Mouse (Mus musculus): ENCODE data around the gene Dock10.

The Dock10 gene

DNA sequence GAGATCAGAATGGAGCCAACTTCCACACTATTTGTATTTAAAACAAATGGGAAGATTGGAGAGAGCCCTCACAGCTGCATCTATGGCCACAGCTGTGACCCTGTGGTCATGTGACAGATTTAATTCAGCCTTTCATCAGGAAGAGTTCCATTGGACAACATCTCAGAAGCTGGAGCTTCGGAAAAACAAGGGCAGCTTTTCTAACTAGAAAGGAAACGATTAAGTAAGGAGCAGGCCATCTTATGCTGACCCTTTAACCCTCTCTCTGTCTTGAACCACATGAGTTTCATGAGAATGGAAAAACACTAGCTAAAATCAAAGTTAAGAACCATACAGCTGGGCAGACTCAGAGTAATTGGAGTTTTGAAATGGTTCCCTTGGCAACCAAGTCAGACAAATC lies 101.9 kb downstream of the Dock10 start:
- no peak for ATAC-seq (ENCODE audit: low TSS enrichment)

DNA sequence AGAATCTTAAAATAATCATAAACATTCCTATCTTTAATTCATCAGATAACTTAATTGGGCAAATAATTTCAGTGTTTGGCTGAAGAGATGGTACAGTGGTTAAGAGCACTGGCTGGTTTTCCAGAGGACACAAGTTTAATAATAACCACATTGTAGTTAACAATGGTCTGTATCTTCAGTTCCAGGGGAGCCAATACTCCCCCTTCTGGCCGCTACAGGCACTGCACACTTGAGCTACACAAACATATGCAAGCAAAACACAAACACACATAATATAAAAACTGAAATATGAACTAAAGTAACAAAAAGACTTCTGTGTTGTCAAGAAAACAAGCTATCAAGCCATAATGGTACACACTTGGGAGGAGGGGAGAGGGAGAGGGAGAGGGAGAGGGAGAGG lies 102.5 kb downstream of the Dock10 start:
- no peak for ATAC-seq (ENCODE audit: low TSS enrichment)

DNA sequence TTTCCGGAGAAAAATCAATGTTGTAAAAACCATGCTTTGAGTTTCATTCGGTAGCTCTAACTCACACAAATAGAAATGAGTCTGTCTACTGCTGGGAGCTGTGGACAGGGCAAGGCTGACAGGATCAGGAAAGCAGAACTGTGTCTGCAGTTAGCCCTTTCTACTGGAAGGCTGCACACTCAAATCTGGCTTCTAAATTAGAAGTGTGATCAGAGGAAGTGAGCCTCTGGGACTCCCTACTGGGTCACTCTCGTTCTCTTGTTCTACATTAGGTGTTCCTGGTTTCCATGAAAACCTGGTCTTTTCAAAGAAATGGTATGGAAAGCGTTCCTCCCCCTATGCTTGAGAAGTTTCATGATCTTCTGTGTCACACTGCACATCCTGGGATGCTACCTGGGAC lies 103.1 kb downstream of the Dock10 start:
- no peak for ATAC-seq (ENCODE audit: low TSS enrichment)

DNA sequence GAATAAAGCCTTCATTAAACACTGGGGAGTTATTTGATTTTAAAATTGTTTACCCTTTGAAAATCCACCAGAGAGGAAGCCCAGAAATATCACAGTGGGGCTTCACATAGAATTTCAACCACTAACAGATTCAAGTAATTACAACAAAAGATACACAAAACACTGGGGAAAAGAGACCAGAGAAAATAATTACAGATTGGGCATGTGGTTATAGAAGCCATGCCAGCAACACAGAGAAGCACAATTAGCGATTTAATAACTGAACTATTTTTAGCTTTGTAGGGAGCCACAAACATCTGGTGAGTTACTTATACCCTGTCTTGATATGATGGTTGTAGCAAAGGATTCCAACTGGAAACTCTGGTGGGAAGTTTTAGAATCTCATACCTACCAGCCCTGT lies 104.2 kb downstream of the Dock10 start:
- ATAC-seq (ENCODE audit: low TSS enrichment), result no peak

DNA sequence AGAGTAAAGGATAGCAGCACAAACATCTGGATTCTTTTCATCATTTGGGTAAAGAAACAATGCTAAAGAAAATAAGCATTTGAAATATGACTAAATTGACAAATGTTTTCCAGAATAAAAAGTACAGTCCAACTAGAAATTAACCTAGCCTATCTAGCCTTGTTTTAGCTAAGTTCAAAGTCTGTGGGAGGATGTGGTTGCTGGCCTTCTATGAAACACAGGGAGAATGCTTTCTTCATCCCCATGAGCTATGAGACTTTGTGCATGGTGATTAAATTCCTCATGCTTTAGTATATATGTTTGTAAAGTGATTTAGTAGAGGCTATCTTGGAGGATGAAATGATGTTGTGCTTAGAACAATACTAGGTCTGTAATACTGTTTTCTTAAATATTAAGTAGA lies 105.5 kb downstream of the Dock10 start:
- no peak for ATAC-seq (ENCODE audit: low TSS enrichment)

DNA sequence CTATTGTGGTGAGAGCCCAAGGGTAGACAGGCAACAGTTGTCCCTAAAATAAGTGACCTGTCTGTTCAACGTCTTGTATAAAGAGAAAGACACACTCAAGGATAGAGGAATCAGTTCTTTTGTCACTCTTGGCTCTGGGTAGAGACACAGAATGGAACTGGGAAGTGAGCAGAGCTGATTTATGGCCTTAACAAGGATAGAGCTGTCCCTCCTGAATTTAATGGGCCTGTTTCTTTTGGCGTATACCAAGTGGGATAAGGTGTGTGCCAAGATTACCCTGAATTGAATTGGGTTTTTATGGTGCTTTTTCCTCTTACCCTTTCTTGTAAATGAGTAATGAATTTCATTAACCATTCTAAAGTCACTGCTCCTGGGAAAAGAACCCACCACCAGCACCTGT lies 106.2 kb downstream of the Dock10 start:
- ATAC-seq (ENCODE audit: low TSS enrichment), result no peak

DNA sequence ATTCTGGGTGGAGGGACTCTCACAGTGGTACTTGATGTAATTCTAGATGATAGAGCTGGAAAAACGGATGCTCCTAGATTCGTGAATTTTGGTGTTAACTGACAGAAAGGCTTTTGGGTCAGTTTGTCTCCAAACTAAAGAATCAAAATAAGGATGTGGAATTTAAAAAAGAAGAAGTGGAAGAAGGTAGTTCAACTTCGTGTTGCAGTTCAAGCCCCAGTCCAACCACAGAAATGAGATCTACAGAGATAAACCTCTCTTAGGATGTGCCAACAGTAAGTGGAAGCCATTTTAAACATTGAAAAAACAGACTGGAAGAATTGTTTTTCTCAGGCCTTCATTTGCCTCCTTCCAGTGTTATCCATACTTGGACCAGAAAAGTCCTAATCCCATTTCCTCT lies 111.7 kb downstream of the Dock10 start:
- ATAC-seq (ENCODE audit: low TSS enrichment), result no peak

DNA sequence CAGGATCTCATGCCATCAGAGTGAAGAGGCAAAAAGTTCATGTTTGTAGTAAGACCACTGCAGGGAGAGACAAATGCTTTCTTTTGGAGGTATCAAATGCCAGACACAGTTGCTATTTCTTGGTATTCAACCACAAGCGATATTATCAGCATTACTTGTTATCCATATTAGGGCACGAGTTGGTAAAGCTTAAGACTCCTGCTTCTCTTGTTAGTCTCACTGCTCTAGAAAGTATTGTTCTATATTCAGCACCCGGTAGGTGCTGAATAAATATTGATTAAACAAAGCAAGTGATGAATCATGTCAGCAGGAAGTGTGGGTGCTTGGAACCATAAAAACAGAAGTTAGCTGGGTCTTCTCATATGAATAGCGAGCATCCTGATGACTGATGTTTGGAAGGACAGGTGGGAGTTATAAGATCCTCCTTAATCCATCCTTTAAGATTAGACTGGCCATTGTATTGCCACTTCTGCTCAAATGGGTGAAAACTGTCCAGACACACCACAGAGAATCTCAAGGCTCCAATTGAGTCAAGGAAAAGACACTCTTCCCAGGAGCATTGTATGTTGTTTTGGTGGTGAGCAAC lies 114.4 kb downstream of the Dock10 start:
- no peak for ATAC-seq (ENCODE audit: low TSS enrichment)

DNA sequence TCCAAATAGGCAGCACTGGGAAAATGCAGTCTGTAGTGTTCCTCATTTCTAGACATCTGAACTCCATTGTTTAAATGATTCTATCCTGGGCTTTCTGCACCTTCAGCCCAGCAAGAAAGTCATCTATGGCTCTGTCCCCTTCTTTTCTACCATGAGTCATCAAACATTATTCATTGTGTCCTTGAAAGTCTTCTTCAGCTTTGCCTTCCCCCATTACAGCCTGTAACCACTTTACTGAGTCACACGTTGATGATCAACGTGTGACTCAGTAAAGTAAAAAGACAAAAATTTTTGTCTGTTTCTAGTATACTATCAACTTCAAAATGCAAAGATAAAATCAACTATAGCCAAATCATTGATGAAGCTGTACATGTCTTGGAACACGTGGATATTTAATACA lies 116.5 kb downstream of the Dock10 start:
- ATAC-seq (ENCODE audit: low TSS enrichment), result peak; percentile 50; the same call in 1 of the 2 replicates

DNA sequence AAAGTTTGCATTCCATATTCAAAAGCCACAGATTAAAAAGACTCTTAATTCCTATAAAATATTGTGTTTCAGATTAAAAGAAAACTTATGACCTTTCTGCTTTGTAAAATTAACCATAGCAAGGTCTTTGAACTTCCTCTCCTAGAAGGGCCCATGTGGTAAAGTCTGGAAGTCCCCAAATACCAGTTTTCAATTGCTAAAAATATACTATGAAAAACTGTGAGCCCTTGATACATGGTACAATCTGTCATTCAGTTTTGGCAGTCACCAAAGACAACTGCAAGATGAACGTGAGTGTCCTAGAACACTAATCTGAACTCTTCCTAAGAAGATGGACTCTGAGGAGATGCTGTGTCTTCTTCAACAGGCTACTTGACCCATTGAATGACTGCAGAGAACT lies 117.0 kb downstream of the Dock10 start:
- ATAC-seq (ENCODE audit: low TSS enrichment), result no peak

DNA sequence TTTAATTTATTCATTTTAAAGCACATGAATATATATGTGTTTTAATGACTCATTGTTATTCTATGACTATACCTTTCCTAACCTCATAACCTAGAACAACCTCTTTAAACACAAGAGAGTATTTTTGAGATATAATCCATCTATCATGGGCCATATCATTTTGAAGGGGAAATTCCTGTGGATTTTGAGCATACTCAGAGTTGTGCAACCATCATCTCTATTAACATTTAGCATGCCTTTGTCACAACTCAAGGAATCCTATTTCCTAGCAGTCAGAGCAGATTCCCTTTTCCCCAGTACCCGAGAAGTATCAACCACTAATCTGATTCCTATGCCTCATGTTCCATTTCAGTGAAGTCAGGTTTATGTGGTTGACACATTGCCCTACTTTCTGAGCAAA lies 118.8 kb downstream of the Dock10 start:
- no peak for ATAC-seq (ENCODE audit: low TSS enrichment)

DNA sequence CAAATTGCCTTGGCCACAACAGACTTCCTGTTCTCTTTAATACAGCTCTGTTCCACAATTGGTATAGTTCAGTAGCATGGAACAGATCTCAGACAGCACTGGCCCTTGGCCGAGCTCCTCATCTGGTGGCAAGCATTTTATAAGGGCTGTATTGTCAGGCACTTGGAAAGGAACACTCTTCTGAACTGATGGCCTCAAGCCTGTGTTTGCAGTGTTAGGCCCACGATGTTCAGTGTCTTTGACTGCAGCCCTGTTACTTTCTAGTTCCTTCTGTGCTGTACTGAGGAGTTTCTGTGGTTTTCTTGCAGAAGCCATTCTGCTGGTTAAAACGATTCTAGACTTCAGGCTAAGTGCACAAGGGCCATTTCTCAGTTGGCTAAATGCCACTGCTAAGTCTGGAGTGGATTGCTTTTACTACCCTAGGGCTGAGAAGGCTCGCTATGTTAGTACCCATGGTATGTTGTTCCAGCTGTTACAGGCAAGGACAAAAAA lies 121.1 kb downstream of the Dock10 start:
- peak; percentile 62 for ATAC-seq (ENCODE audit: low TSS enrichment)

DNA sequence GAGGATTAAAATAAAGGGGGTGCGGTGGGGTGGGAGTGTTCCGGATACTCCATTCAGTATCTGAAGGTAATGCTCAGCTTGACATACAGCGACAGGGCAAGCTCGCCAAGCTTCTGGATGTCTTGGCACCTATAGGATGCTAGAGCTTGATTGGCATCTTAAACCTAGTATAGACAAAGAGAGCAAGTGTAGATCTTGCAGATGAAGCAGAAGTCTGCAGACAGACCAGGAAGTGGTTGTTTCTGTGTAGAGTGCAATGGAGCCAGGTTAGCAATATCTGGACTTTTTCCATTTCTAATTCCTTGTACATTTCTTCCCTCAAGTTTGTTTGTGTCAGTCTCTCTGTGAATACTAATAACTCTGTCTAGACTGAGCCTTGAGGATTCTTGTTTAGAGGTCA lies 122.5 kb downstream of the Dock10 start:
- no peak for ATAC-seq (ENCODE audit: low TSS enrichment)

DNA sequence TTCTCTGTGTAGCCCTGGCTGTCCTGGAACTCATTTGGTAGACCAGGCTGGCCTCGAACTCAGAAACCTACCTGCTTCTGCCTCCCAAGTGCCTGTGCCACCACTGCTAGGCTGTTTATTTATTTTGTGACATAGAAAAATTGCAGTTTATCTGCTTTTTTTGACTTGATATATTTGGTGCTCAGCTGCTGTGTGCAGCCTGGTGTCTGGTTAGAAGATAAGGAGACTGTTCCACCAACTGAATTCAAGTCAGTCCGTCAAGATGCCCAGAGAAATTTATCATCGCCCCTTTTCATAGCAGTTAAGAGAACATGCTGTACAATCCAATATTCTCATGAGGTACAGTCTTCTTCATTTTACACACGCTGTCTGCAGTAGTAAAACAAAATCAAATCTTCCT lies 124.8 kb downstream of the Dock10 start:
- ATAC-seq (ENCODE audit: low TSS enrichment), result no peak

DNA sequence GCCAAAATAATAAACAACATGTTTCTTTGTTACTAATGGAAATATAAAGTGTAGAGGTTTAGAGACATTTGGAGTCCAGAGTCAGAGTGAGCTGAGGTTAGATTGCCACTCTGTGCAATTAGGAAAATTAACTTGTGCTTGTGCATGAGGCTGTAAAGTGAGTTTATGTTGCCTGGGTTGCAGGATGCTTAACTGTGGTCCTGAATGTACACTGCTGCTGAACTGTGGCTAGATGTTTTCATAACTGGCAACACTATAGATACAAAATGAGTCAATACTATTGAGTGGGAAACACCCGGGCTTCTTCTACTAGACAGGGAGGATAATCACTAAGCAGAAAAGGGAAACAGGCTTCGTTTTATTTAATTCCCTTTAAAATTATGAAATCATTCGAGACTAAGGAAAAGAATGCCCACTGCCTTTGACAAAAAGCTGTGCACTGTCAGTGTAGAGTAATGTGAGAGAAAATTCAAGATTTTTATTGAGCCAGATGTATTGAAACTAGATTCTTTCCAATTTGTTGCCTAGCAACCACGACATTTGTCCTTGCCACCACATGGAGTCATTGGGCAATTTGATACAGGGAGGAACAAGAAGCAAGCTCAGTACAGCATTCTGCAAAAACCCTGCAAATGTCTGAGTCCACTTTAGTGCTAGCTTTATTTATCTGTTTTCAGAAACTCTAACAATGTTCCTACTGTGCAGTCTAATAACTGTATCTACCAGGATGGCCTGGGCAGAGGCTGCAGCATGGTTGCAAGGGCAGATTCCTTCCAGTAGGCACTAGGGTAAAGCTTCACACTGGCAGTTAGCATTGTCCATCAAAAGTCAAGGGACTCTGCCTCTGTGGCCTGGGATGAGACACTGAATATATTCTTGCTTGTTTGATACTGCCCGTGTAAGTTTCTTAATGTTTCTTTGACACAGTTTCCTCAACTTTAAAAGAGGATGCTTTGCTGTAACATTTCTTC lies 127.9 kb downstream of the Dock10 start:
- peak; percentile 83 for ATAC-seq (ENCODE audit: low TSS enrichment)

DNA sequence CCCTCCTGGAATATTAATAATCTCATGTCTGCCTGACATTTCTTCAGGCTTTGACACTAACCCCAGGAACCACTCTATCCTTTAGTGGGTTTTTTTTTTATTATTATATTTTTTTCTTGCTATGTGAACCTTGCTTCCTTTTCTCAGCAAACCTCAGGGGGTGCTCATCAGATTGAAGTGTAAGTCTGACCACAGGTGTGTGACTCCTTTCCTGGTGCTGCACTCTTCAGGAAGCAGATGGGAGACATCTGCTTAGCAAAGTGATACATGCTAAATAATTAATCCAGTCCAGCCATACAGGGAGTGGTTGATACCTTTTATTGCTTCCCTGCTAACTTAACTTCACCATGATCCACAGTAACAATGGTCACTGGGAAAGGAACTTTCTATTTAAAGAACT lies 130.3 kb downstream of the Dock10 start:
- ATAC-seq (ENCODE audit: low TSS enrichment), result no peak

DNA sequence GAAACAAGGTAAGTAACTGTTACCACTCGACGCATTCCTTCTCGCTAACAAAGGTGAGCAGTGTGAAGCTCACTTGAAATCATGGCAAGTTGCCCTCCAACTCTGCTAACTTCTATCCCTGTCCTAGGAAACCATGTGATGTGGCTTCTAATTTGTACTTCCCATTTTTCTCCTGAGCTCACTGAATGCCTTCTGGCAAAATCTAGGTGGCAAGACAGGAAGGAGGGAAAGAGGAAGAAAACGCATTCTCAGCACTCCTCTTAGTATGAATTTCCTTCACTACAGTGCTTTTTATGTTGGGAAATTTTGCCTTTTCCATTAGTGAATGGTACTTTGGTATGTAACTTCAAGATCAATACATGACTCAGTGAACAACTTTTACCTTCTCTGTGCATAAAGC lies 131.5 kb downstream of the Dock10 start:
- no peak for ATAC-seq (ENCODE audit: low TSS enrichment)

DNA sequence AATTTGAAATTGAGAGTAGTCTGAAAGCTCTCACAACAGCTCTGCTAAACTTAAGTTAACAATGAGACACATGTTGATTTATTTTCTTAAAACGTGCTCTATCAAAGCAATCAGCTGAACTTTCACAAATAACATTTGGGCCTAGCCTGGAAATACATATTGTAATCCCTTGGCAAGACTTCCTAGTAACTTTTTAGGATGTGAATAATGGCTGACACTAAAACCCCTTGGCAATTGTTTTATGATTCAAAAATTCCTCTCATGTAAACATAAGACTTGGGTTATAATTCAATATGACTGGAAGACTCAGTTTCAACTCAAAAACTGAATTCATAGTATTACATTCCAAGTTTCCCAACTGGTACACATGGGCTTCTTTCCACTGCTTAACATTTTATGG lies 133.0 kb downstream of the Dock10 start:
- ATAC-seq (ENCODE audit: low TSS enrichment), result no peak

DNA sequence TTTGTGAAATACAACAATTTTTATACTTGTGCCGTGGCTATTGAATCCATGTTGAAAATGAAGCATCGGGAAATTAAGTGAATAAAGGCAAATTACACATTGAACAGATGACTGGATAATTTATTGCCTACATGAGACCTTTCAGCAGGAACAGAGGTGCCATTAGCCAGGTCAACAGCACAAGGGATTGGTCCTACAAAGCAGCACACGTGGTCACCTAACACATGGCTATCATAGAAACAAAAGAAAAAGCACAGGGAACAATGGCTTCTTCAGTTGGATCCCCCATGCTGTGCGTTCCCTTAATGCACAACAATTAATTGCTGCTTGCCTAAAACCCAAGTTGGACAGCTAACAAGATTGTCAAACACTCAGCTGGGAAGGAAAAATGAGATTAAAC lies 133.8 kb downstream of the Dock10 start:
- ATAC-seq (ENCODE audit: low TSS enrichment), result no peak

DNA sequence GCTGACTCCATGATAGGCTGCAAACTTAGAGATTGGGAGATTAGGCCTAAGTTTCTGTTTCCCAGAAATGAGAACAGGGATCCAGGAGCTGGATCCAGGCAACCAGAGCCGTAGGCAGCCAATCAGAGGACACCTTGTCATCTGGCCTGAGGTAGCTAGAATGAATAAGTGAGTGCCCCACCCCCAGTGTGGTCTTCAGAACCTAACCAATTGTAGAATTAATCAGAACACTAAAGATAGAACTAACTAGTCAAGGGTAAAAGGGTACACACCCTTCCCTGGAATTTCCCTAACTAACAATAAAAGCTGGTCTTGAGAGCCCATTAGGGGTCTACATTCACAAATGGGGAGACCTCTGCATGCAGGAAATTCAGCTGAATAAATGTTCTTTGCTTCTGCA lies 135.7 kb downstream of the Dock10 start:
- no peak for ATAC-seq (ENCODE audit: low TSS enrichment)

DNA sequence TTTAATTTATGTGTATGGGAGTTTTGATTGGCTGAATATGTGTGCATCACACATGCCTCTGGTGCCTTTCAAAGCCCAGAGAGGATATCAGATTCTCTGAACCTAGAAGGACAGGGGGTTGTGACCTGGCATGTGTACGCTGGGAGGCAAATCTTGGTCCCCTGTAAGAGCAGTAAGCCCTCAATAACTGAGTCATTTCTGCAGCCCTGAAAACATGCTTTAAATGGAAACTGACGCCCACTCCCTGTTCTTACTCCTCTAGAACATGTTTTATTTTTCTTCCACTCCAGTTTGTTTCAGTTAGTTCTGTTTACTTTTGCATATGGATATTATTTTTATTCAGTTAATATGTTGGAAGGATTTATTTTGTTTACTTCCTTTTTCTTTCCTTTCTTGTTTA lies 139.2 kb downstream of the Dock10 start:
- ATAC-seq (ENCODE audit: low TSS enrichment), result peak; percentile 58; the same call in 1 of the 2 replicates

DNA sequence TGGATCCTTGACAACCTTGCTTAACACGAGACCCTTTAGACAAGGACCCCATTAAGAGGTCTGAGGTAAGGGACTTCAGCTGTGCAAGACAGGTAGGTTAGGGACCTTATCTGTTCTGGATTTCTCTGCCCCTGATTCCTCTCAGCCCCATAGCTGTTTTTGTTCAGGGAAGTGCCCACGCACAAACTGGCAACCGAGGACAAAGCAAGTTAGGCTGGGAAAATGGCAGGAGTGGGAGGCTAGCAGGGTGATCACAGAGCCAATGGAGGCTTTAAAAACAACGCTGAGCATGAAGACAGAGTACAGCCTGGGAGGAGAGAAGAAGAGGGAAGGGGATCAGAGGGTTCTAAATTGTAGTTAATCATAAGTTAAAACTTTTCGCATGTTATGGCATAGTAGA lies 141.7 kb downstream of the Dock10 start:
- ATAC-seq (ENCODE audit: low TSS enrichment), result peak; percentile 93

DNA sequence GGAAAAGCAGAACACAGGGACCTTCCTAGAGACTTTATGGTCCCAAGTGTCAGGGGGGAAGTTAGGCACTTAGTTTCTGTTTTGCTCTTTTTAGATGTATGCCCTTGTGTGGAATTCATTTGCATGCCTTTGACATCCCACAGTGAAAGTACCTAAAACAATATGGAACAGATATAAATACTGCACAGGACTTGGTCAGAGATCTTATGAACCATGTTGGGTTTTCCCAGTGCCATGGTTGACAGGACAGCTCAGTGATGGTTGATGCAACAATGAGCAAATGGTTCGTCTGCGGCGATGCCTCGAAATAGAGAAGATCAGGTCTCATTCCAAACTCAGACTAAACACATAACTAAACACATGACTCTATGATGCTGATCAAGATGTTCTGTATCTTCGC lies 143.6 kb downstream of the Dock10 start:
- no peak for ATAC-seq (ENCODE audit: low TSS enrichment)
